Mouse (Mus musculus) stomach, embryonic 16.5 days (tissue): ENCODE data around the gene Pik3r6. TPM values are rescaled to one million over a fixed set of nuclear protein-coding genes. Genes with fewer than 3 reads are reported as not detected.

Experiments used
- ATAC-seq: fragments of 200-750 bp; cut with Nextera tagmentation; 2 replicates; pipeline ENCODE4 v1.8.0; 2017; ENCODE audit warnings: moderate number of reproducible peaks, moderate TSS enrichment; ENCODE audit not compliant: insufficient read depth, low FRiP score
- H3K27ac ChIP-seq: fragments of 300-500 bp; sonication (generic); 2 replicates; pipeline ENCODE4 v1.5.1; 2014; ENCODE audit warnings: low read length
- H3K27me3 ChIP-seq: fragments of 300-500 bp; sonication (generic); 2 replicates; pipeline ENCODE4 v1.6.1; 2014; ENCODE audit warnings: low read length, control low read depth, mixed read lengths; ENCODE audit not compliant: control insufficient read depth, insufficient read depth
- H3K36me3 ChIP-seq: fragments of 300-500 bp; sonication (generic); 2 replicates; pipeline ENCODE4 v1.6.1; 2014; ENCODE audit warnings: low read length; ENCODE audit not compliant: control insufficient read depth, insufficient read depth
- H3K4me1 ChIP-seq: fragments of 300-500 bp; sonication (generic); 2 replicates; pipeline ENCODE4 v1.6.1; 2014; ENCODE audit warnings: low read length, control low read depth, mixed read lengths; ENCODE audit not compliant: control insufficient read depth, insufficient read depth
- H3K4me2 ChIP-seq: fragments of 300-500 bp; sonication (generic); 2 replicates; pipeline ENCODE4 v1.6.1; 2014; ENCODE audit warnings: low read depth, low read length, mixed read lengths
- H3K4me3 ChIP-seq: fragments of 300-500 bp; sonication (generic); replicated peaks from 2 replicates; pipeline ENCODE4 v1.5.1; 2014; ENCODE audit warnings: mild to moderate bottlenecking, low read length
- H3K9ac ChIP-seq: fragments of 300-500 bp; sonication (generic); 2 replicates; pipeline ENCODE4 v1.6.1; 2014; ENCODE audit warnings: low read length
- H3K9me3 ChIP-seq: fragments of 300-500 bp; sonication (generic); replicated peaks from 2 replicates; pipeline ENCODE4 v1.6.1; 2016; ENCODE audit warnings: low read length, control low read depth; ENCODE audit not compliant: control insufficient read depth
- WGBS: fragments of 180-500 bp; shearing (Covaris S2); extraction: QIAGEN DNeasy Blood & Tissue Kit; methylation state at CpG from one replicate; pipeline ENCODE4 v1.1.7; 2014; 5-methylcytosine and 5-hydroxymethylcytosine counted together
- polyA plus RNA-seq: library from polyadenylated mRNA; unstranded; fragments of >200 nt; fragmentation: Nextera tagmentation; extraction: Ambion mirVana; gene quantifications from 2 replicates; pipeline ENCODE4 v1.2.1, GENCODE M21; 2015

Gene Pik3r6
- polyA plus RNA-seq, 1 experiment from 2014 or later, result 3.2 TPM

DNA sequence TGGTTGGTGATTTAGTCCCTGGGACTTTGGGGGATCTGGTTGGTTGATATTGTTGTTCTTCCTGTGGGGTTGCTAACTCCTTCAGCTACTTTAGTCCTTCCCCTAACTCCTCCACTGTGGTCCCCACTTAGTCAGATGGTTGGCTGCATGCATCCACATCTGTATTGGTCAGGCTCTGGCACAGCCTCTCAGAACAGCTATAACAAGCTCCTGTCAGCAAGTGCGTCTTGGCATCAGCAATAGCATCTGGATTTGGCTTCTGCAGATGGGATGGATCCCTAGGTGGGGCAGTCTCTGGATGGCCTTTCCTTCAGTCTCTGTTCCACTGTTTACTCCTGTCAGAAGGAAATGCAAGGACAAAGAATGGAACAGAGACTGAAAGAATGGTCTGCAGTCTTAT is 74.3 kb downstream of the Pik3r6 start:
- H3K27ac ChIP-seq, result no peak overlapping the region
- no peak overlapping the region for H3K9ac ChIP-seq
- H3K4me2 ChIP-seq, result no peak overlapping the region
- ATAC-seq, result no peak
- H3K36me3 ChIP-seq, result no peaks in the 10 kb centered on the region
- peaks cover 3% of the 10 kb centered on the region; the same call in 1 of the 2 replicates for H3K4me1 ChIP-seq
- H3K27me3 ChIP-seq, result no peaks in the 10 kb centered on the region
- 74% methylated on average over 1 of the region's 1 CpGs for WGBS
- H3K4me3 ChIP-seq, result no peak overlapping the region
- no peaks in the 10 kb centered on the region for H3K9me3 ChIP-seq

DNA sequence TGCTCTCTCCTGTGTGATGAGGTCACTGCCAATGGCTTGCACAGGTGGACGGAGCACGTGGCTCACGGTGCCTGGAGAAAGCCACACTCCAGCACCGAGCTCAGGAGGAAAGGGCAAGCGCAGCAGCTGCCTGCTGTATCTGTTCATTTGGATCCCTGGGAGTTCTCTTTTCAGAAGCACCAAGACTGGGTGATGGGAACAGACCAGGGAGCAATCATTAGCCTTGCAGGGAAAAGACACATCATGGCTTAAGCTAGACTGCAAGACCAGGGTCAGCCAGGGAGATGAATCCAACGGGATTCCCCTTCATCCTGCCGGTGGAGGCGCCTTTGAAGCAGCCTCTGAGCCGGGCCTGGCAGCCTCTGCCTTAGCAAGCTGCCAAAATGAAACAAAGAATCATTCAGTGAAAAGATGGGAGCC is 76.7 kb downstream of the Pik3r6 start:
- peaks cover 11% of the 10 kb centered on the region for H3K4me1 ChIP-seq

DNA sequence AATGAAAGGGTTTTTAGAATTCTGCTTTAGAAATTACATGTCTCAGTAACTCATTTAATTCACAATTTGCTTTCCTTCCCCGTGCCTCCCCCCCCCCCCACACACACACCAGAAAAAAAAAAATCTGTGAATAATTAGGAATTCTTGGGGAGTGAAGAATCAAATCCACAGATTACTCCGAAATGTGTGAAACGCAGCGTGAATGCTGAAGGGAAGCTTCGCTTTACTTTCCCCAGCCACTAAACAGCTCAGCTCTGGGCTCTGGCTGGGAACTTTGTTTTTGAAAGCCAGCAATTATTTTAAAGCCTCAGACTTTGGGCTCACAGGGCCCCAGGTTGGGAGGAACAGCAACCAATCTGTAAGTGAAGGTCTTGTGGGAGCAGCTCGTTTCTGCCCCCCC is 77.7 kb downstream of the Pik3r6 start:
- H3K27ac ChIP-seq, result no peak overlapping the region
- H3K36me3 ChIP-seq, result no peaks in the 10 kb centered on the region
- no peak overlapping the region for H3K4me2 ChIP-seq
- peaks cover 12% of the 10 kb centered on the region for H3K4me1 ChIP-seq
- H3K4me3 ChIP-seq, result no peak overlapping the region
- WGBS, result 63% methylated on average over 6 of the region's 6 CpGs
- no peak overlapping the region for H3K9ac ChIP-seq
- H3K27me3 ChIP-seq, result no peaks in the 10 kb centered on the region
- ATAC-seq, result no peak
- H3K9me3 ChIP-seq, result no peaks in the 10 kb centered on the region

More for the DNA sequence above, 76.7 kb downstream of the Pik3r6 start:
- WGBS, result 24% methylated on average over 9 of the region's 9 CpGs
- ATAC-seq, result no peak
- no peaks in the 10 kb centered on the region for H3K9me3 ChIP-seq
- H3K27me3 ChIP-seq, result no peaks in the 10 kb centered on the region
- peak overlapping the region; percentile 9; the same call in 1 of the 2 replicates for H3K9ac ChIP-seq
- no peak overlapping the region for H3K4me2 ChIP-seq
- H3K36me3 ChIP-seq, result no peaks in the 10 kb centered on the region
- no peak overlapping the region for H3K27ac ChIP-seq
- no peak overlapping the region for H3K4me3 ChIP-seq

DNA sequence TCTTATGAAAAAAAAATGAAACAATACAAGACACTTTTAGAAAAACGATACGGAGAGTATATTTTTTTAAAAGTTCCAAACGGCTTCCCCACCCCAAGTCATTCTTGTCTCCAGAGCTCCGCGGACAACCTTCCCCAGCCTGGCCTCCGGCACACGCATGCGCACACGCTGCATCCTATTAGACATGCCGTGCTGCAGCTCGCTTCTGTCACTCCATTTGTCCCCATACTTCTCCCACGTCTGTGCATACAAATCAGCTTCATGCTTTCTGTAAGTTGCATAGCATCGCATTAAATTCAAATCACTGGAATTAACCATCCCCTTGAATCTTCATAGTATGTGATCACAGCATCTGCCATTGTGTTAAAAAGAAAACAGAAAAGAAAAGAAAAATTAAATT is 80.4 kb downstream of the Pik3r6 start:
- Histone ChIP-seq H3K27ac (no peak overlapping the region), H3K9ac (no peak overlapping the region), H3K4me2 (no peak overlapping the region), H3K4me1 (peaks cover 12% of the 10 kb centered on the region), H3K27me3 (peaks cover 3% of the 10 kb centered on the region; the same call in 1 of the 2 replicates), H3K36me3 (no peaks in the 10 kb centered on the region), H3K9me3 (no peaks in the 10 kb centered on the region), H3K4me3 (no peak overlapping the region)
- WGBS, result 88% methylated on average over 13 of the region's 13 CpGs
- no peak for ATAC-seq

DNA sequence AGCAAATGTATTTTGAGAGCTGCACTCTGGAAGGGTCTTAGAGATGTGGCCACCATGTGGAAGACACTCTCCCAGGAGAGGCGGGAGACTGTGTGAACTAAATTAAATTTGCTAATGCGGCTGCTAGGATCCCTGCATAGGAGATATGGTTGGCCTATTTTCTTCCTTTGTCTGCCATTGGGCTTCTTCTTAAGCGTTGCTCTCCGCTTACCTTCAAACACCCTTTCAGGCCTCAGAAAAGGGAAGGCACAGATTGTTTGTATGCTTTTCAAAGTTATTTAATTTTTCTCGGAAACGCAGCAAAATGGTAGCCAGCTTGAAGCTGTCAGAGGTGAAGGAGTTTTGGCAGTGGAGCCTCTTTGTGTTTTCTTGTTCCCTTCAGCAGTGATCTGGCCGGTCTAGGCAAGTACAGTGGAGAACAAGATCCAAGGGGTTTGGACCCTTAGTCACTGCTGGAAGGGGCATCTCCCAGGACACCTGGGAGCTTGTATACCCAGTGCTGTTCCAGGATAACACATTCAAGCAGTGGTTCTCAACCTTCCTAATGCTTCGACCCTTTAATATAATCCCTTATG is 81.2 kb downstream of the Pik3r6 start:
- Histone ChIP-seq H3K4me1 (peaks cover 12% of the 10 kb centered on the region), H3K4me3 (no peak overlapping the region), H3K27me3 (peaks cover 4% of the 10 kb centered on the region; the same call in 1 of the 2 replicates), H3K36me3 (no peaks in the 10 kb centered on the region), H3K27ac (no peak overlapping the region), H3K4me2 (no peak overlapping the region), H3K9ac (no peak overlapping the region), H3K9me3 (no peaks in the 10 kb centered on the region)
- no peak for ATAC-seq
- 56% methylated on average over 8 of the region's 8 CpGs for WGBS

DNA sequence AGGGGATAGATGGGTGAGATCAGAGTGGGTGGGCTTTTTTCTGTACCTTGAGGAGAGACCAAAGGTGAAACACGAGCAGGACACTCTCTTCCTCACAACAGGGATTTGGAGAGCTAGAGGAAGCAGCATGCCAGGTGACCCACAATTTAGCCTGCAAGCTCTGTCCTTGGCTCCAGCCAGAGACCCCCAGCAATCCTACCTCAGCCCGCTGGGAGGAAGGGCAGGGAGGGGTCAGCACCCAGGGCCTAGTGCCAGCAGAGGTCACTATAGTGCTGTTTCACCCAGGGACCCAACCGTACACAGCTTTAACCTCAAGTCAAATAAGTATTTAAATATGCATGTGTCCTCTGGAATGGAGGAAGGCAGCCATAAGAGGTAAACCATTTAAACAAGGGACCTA is 83.1 kb downstream of the Pik3r6 start:
- H3K9me3 ChIP-seq, result no peaks in the 10 kb centered on the region
- no peak overlapping the region for H3K27ac ChIP-seq
- H3K27me3 ChIP-seq, result peaks cover 4% of the 10 kb centered on the region; the same call in 1 of the 2 replicates
- no peak overlapping the region for H3K4me2 ChIP-seq
- H3K4me3 ChIP-seq, result no peak overlapping the region
- no peak overlapping the region for H3K9ac ChIP-seq
- H3K4me1 ChIP-seq, result peaks cover 12% of the 10 kb centered on the region; the same call in 1 of the 2 replicates
- no peak for ATAC-seq
- H3K36me3 ChIP-seq, result no peaks in the 10 kb centered on the region
- 30% methylated on average over 3 of the region's 3 CpGs for WGBS

DNA sequence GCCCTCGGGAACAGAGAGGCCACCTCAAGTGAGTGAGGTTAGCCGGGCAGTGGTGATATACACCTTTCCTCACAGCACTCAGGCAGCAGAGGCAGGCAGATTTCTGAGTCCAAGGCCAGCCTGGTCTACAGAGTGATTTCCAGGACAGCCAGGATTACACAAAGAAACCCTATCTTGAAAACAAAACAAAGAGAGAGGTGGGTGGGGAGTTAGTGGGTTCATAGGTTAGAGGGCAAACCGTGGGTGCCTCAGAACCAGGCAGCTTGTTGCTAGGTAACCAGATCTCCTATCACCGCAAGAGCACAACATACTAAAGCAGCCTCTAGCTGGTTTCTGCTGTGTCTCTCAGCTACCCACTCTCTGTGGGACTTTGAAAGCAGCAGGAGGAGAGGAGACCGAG is 83.9 kb downstream of the Pik3r6 start, which contains the start of gene Ccdc42:
Ccdc42 (plus strand) TSS at position 301 of the 400 bp plus-strand sequence.
- Histone ChIP-seq H3K27me3 (peaks cover 4% of the 10 kb centered on the region; the same call in 1 of the 2 replicates), H3K9me3 (no peaks in the 10 kb centered on the region), H3K4me3 (no peak within 1 kb of the TSS), H3K27ac (no peak within 1 kb of the TSS), H3K9ac (no peak within 1 kb of the TSS), H3K36me3 (no peaks in the 10 kb centered on the region), H3K4me2 (no peak within 1 kb of the TSS), H3K4me1 (peaks cover 12% of the 10 kb centered on the region; the same call in 1 of the 2 replicates)
- WGBS, result 67% methylated on average over 5 of the region's 5 CpGs
- no peak for ATAC-seq

DNA sequence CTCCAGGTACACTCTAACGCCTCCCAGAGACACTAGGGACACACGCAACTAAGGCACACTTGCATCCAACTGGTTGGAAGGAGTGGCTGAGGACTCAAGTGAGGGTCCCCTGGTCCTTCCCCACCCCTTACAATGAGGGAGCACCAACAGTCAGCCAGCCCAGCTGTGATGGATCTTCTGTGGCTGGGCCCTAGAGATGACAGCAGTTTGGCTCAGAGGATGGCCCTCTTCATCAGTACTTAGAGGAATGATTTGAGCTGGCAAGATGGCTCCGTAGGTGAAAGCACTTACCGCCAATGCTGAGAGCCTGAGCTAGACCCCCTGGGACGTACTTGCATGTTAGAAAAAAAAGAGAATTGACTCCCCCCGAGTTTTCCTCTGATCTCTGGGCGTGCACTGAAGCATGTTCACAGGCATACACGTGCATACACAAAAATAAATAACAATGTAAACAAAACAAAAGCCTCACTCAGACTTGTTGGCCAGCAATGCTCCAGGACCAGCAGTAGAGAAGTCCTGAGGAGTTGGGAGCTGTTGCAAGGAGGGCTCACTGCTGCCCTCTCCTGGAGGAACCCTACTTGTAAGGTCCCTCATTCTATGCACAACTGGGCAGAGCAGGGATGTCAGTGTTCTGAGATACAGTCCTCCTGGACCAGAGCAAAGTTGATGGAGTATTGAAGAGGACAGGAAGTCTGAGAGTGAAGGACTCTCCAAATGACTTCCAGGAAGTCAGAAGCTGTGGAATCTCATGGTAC is 86.4 kb downstream of the Pik3r6 start:
- H3K27me3 ChIP-seq, result peaks cover 4% of the 10 kb centered on the region; the same call in 1 of the 2 replicates
- no peaks in the 10 kb centered on the region for H3K9me3 ChIP-seq
- H3K4me2 ChIP-seq, result no peak overlapping the region
- no peak overlapping the region for H3K4me3 ChIP-seq
- H3K27ac ChIP-seq, result no peak overlapping the region
- 62% methylated on average over 8 of the region's 8 CpGs for WGBS
- no peaks in the 10 kb centered on the region for H3K36me3 ChIP-seq
- peak; percentile 56; the same call in 1 of the 2 replicates for ATAC-seq
- no peak overlapping the region for H3K9ac ChIP-seq
- peaks cover 7% of the 10 kb centered on the region; the same call in 1 of the 2 replicates for H3K4me1 ChIP-seq

DNA sequence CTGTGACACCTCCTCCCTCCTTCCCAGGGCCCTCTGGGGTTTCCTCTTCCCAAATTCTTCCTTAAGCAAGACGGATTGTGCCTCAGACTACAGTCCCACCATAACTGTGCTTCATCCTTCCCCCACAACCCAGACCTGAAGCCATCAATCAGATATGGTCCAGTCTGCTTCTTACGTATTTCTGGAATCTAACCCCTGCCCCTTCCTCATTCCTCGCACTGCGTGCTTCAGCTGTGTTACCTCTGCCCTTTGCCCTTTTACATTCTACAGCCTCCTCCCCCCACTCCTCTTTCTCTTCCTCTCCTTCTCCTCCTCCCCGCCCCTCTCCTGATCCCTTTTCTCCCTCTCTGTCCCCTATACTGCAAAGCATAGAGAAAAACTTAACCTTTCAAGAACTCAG is 88.9 kb downstream of the Pik3r6 start:
- peaks cover 4% of the 10 kb centered on the region; the same call in 1 of the 2 replicates for H3K27me3 ChIP-seq
- no peaks in the 10 kb centered on the region for H3K36me3 ChIP-seq
- WGBS, result 30% methylated on average over 5 of the region's 5 CpGs
- no peak overlapping the region for H3K27ac ChIP-seq
- H3K4me1 ChIP-seq, result peaks cover 3% of the 10 kb centered on the region; the same call in 1 of the 2 replicates
- H3K9ac ChIP-seq, result no peak overlapping the region
- H3K4me3 ChIP-seq, result no peak overlapping the region
- H3K9me3 ChIP-seq, result no peaks in the 10 kb centered on the region
- no peak overlapping the region for H3K4me2 ChIP-seq
- no peak for ATAC-seq
